Mouse (Mus musculus): ENCODE measurements around the gene Qsox2.
A peak's percentile ranks its signal among the peaks of the same experiment; 100 is the strongest.

The Qsox2 gene

GRCm38 (mm10) chr2:26214526-26214925 lies 22.8 kb downstream of the Qsox2 start:
- no peak for DNase-seq

- no peak for DNase-seq
Measured at GRCm38 (mm10) chr2:26209566-26209965, 27.8 kb downstream of the Qsox2 start.

- peak; percentile 19 to 45 for DNase-seq
Measured at GRCm38 (mm10) chr2:26208126-26208789, 29.1 kb downstream of the Qsox2 start, which contains the start of gene Lhx3. TSS of gene Lhx3 (minus strand) at chr2:26208289.

GRCm38 (mm10) chr2:26207559-26207958 lies 29.8 kb downstream of the Qsox2 start:
- DNase-seq: no peak

- DNase-seq: no peak
Measured at GRCm38 (mm10) chr2:26205761-26206160, 31.6 kb downstream of the Qsox2 start.

- no peak for DNase-seq
Measured at GRCm38 (mm10) chr2:26205126-26205525, 32.2 kb downstream of the Qsox2 start.

- DNase-seq: no peak
Measured at GRCm38 (mm10) chr2:26202849-26203475, 34.4 kb downstream of the Qsox2 start.

- DNase-seq: no peak
Measured at GRCm38 (mm10) chr2:26201926-26202848, 35.1 kb downstream of the Qsox2 start.

- no peak for DNase-seq
Measured at GRCm38 (mm10) chr2:26198488-26198887, 38.8 kb downstream of the Qsox2 start.

GRCm38 (mm10) chr2:26194552-26195339 lies 42.6 kb downstream of the Qsox2 start:
- DNase-seq: no peak

- DNase-seq: no peak
Measured at GRCm38 (mm10) chr2:26188517-26188916, 48.8 kb downstream of the Qsox2 start.

GRCm38 (mm10) chr2:26184352-26184751 lies 53.0 kb downstream of the Qsox2 start:
- DNase-seq: no peak

- peak in 1 of 2 experiments; percentile 37 for DNase-seq
Measured at GRCm38 (mm10) chr2:26182646-26183045, 54.7 kb downstream of the Qsox2 start.

- no peak for DNase-seq
Measured at GRCm38 (mm10) chr2:26177189-26177588, 60.1 kb downstream of the Qsox2 start.

- DNase-seq: no peak
Measured at GRCm38 (mm10) chr2:26176731-26177130, 60.6 kb downstream of the Qsox2 start.

GRCm38 (mm10) chr2:26175191-26175590 lies 62.1 kb downstream of the Qsox2 start:
- DNase-seq: no peak

- no peak for DNase-seq
Measured at GRCm38 (mm10) chr2:26172166-26172565, 65.2 kb downstream of the Qsox2 start.

GRCm38 (mm10) chr2:26170376-26170775 lies 66.9 kb downstream of the Qsox2 start:
- DNase-seq: no peak

GRCm38 (mm10) chr2:26168843-26169579 lies 68.3 kb downstream of the Qsox2 start:
- no peak for DNase-seq

GRCm38 (mm10) chr2:26166890-26167289 lies 70.4 kb downstream of the Qsox2 start:
- DNase-seq: no peak
